Mouse (Mus musculus) kidney, adult 2 months (tissue): ENCODE measurements around the gene Lama4.

Source experiments
- CTCF ChIP-seq: fragments of 200-500 bp; conservative IDR thresholded peaks from 2 replicates; pipeline ENCODE4 v1.5.1; 2011; ENCODE audit warnings: low read depth, mild to moderate bottlenecking, control low read depth, low read length, moderate library complexity, mixed read lengths; ENCODE audit not compliant: insufficient read depth, insufficient read length
- POLR2A ChIP-seq: fragments of 200-500 bp; IDR thresholded peaks from one replicate; pipeline ENCODE4 v1.6.1; 2011; ENCODE audit warnings: low read depth, low read length, control low read depth

DNA sequence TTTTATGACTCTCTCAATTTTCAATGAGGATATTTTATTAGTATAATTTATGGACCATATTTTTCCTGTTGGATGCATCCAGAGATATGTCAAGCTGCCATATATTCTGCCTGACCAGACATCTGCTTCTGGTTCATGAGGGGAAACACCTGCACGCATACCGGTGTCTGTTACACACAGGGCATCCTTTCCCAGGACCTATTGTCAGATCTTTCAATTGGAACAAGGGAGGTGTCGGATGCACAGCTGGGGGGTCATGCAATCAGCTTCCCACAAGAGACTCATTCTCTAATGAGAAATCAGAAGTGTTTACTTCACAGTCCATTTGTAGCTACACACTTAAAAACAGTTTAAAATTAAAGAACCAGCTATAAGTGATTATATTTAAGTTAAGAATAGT is 20.7 kb downstream of the Lama4 start:
- TF ChIP-seq CTCF (no peak), POLR2A (no peak)
